Mouse (Mus musculus): ENCODE data around the gene Elob. TPM values are rescaled to one million over a fixed set of nuclear protein-coding genes. Genes with fewer than 3 reads are reported as not detected.

Gene Elob
- polyA plus RNA-seq, 1 experiment from 2014 or later: 1,165 TPM

- Histone ChIP-seq H3K27me3 (no peaks in the 10 kb centered on the region), H3K36me3 (no peaks in the 10 kb centered on the region), H3K9me3 (no peaks in the 10 kb centered on the region), H3K4me3 (no peak overlapping the region), H3K27ac (replicated peaks) (no peak overlapping the region), H3K4me2 (replicated peaks) (no peak overlapping the region), H3K4me1 (peaks cover 8% of the 10 kb centered on the region), H3K9ac (replicated peaks) (no peak overlapping the region)
- ATAC-seq (ENCODE audit: low FRiP score, low read depth): no peak
- WGBS: 89% methylated on average over 8 of the region's 8 CpGs
Measured at GRCm38 (mm10) chr17:23795323-23795722, 33.6 kb downstream of the Elob start.

- ATAC-seq (ENCODE audit: low FRiP score, low read depth): peak; percentile 8; the same call in 1 of the 2 replicates
- Histone ChIP-seq H3K27me3 (no peaks in the 10 kb centered on the region), H3K36me3 (no peaks in the 10 kb centered on the region), H3K4me2 (replicated peaks) (peak overlapping the region; percentile 58), H3K9me3 (no peaks in the 10 kb centered on the region), H3K4me3 (peak overlapping the region; percentile 40), H3K27ac (replicated peaks) (peak overlapping the region; percentile 95), H3K9ac (replicated peaks) (peak overlapping the region; percentile 68; the same call in 1 of the 2 replicates), H3K4me1 (peaks cover 23% of the 10 kb centered on the region)
- 57% methylated on average over 2 of the region's 2 CpGs for WGBS
Measured at GRCm38 (mm10) chr17:23791079-23791357, 37.9 kb downstream of the Elob start.

- H3K4me1 ChIP-seq: peaks cover 25% of the 10 kb centered on the region
- peak within 1 kb of the TSS; percentile 68 for H3K9ac ChIP-seq (replicated peaks)
- no peaks in the 10 kb centered on the region for H3K27me3 ChIP-seq
- peak within 1 kb of the TSS; percentile 40 for H3K4me3 ChIP-seq
- H3K36me3 ChIP-seq: no peaks in the 10 kb centered on the region
- H3K4me2 ChIP-seq (replicated peaks): peak within 1 kb of the TSS; percentile 58
- H3K27ac ChIP-seq (replicated peaks): peak within 1 kb of the TSS; percentile 95
- 1% methylated on average over 29 of the region's 29 CpGs for WGBS
- no peaks in the 10 kb centered on the region for H3K9me3 ChIP-seq
- ATAC-seq (ENCODE audit: low FRiP score, low read depth): peak; percentile 74
Measured at GRCm38 (mm10) chr17:23790269-23791078, 38.5 kb downstream of the Elob start, which contains the start of gene Srrm2. Srrm2 (plus strand) TSS chr17:23790532.

GRCm38 (mm10) chr17:23789749-23790268, 39.1 kb downstream of the Elob start:
- Histone ChIP-seq H3K36me3 (no peaks in the 10 kb centered on the region), H3K27me3 (no peaks in the 10 kb centered on the region), H3K4me3 (peak overlapping the region; percentile 40), H3K9me3 (no peaks in the 10 kb centered on the region), H3K4me1 (peaks cover 25% of the 10 kb centered on the region), H3K27ac (replicated peaks) (peak overlapping the region; percentile 95), H3K9ac (replicated peaks) (peak overlapping the region; percentile 68), H3K4me2 (replicated peaks) (peak overlapping the region; percentile 58)
- WGBS: 11% methylated on average over 8 of the region's 8 CpGs
- no peak for ATAC-seq (ENCODE audit: low FRiP score, low read depth)

- Histone ChIP-seq H3K27me3 (no peaks in the 10 kb centered on the region), H3K4me1 (peaks cover 25% of the 10 kb centered on the region), H3K9me3 (no peaks in the 10 kb centered on the region), H3K4me2 (replicated peaks) (no peak overlapping the region), H3K36me3 (no peaks in the 10 kb centered on the region), H3K9ac (replicated peaks) (no peak overlapping the region), H3K27ac (replicated peaks) (no peak overlapping the region), H3K4me3 (no peak overlapping the region)
- WGBS: 93% methylated on average over 4 of the region's 4 CpGs
- ATAC-seq (ENCODE audit: low FRiP score, low read depth): no peak
Measured at GRCm38 (mm10) chr17:23788973-23789372, 40.0 kb downstream of the Elob start.

- H3K36me3 ChIP-seq: no peaks in the 10 kb centered on the region
- ATAC-seq (ENCODE audit: low FRiP score, low read depth): peak; percentile 55
- H3K27ac ChIP-seq (replicated peaks): peak overlapping the region; percentile 71
- H3K4me2 ChIP-seq (replicated peaks): peak overlapping the region; percentile 68
- WGBS: 11% methylated on average over 13 of the region's 13 CpGs
- no peaks in the 10 kb centered on the region for H3K27me3 ChIP-seq
- H3K9me3 ChIP-seq: no peaks in the 10 kb centered on the region
- H3K9ac ChIP-seq (replicated peaks): peak overlapping the region; percentile 69; the same call in 1 of the 2 replicates
- H3K4me1 ChIP-seq: peaks cover 25% of the 10 kb centered on the region
- peak overlapping the region; percentile 59 for H3K4me3 ChIP-seq
Measured at GRCm38 (mm10) chr17:23786510-23786931, 42.4 kb downstream of the Elob start.

GRCm38 (mm10) chr17:23785561-23786471, 43.1 kb downstream of the Elob start, which contains the start of gene Flywch2:
Flywch2 (minus strand) TSS chr17:23786081.
- 4% methylated on average over 43 of the region's 43 CpGs for WGBS
- H3K4me1 ChIP-seq: peaks cover 22% of the 10 kb centered on the region
- H3K4me3 ChIP-seq: peak within 1 kb of the TSS; percentile 59
- no peaks in the 10 kb centered on the region for H3K36me3 ChIP-seq
- H3K27ac ChIP-seq (replicated peaks): peak within 1 kb of the TSS; percentile 71
- no peaks in the 10 kb centered on the region for H3K9me3 ChIP-seq
- no peaks in the 10 kb centered on the region for H3K27me3 ChIP-seq
- peak within 1 kb of the TSS; percentile 68 for H3K4me2 ChIP-seq (replicated peaks)
- ATAC-seq (ENCODE audit: low FRiP score, low read depth): peak; percentile 73
- H3K9ac ChIP-seq (replicated peaks): peak within 1 kb of the TSS; percentile 69

- Histone ChIP-seq H3K27me3 (no peaks in the 10 kb centered on the region), H3K4me2 (replicated peaks) (no peak overlapping the region), H3K4me1 (peaks cover 8% of the 10 kb centered on the region; the same call in 1 of the 2 replicates), H3K9ac (replicated peaks) (no peak overlapping the region), H3K27ac (replicated peaks) (no peak overlapping the region), H3K4me3 (no peak overlapping the region), H3K9me3 (no peaks in the 10 kb centered on the region), H3K36me3 (no peaks in the 10 kb centered on the region)
- ATAC-seq (ENCODE audit: low FRiP score, low read depth): no peak
Measured at GRCm38 (mm10) chr17:23783352-23783751, 45.6 kb downstream of the Elob start.

GRCm38 (mm10) chr17:23778447-23778846, 50.5 kb downstream of the Elob start:
- 72% methylated on average over 2 of the region's 2 CpGs for WGBS
- H3K9ac ChIP-seq (replicated peaks): no peak overlapping the region

GRCm38 (mm10) chr17:23777141-23777540, 51.8 kb downstream of the Elob start:
- H3K4me3 ChIP-seq: no peak overlapping the region
- 95% methylated on average over 2 of the region's 2 CpGs for WGBS
- H3K27me3 ChIP-seq: no peaks in the 10 kb centered on the region

More at GRCm38 (mm10) chr17:23778447-23778846, 50.5 kb downstream of the Elob start:
- ATAC-seq (ENCODE audit: low FRiP score, low read depth): no peak
- no peaks in the 10 kb centered on the region for H3K36me3 ChIP-seq
- no peaks in the 10 kb centered on the region for H3K9me3 ChIP-seq
- no peaks in the 10 kb centered on the region for H3K4me1 ChIP-seq
- H3K27ac ChIP-seq (replicated peaks): no peak overlapping the region
- no peaks in the 10 kb centered on the region for H3K27me3 ChIP-seq
- no peak overlapping the region for H3K4me3 ChIP-seq
- H3K4me2 ChIP-seq (replicated peaks): no peak overlapping the region

GRCm38 (mm10) chr17:23776216-23776615, 52.7 kb downstream of the Elob start:
- Histone ChIP-seq H3K9me3 (no peaks in the 10 kb centered on the region), H3K9ac (replicated peaks) (no peak overlapping the region), H3K4me1 (no peaks in the 10 kb centered on the region), H3K27ac (replicated peaks) (no peak overlapping the region), H3K4me3 (no peak overlapping the region), H3K27me3 (no peaks in the 10 kb centered on the region), H3K4me2 (replicated peaks) (no peak overlapping the region), H3K36me3 (no peaks in the 10 kb centered on the region)
- ATAC-seq (ENCODE audit: low FRiP score, low read depth): no peak
- WGBS: 77% methylated on average over 10 of the region's 10 CpGs

More at GRCm38 (mm10) chr17:23777141-23777540, 51.8 kb downstream of the Elob start:
- Histone ChIP-seq H3K4me1 (no peaks in the 10 kb centered on the region), H3K9me3 (no peaks in the 10 kb centered on the region), H3K36me3 (no peaks in the 10 kb centered on the region), H3K27ac (replicated peaks) (no peak overlapping the region), H3K9ac (replicated peaks) (no peak overlapping the region), H3K4me2 (replicated peaks) (no peak overlapping the region)
- ATAC-seq (ENCODE audit: low FRiP score, low read depth): no peak

All from midbrain, embryonic 12.5 days (tissue).